Mouse (Mus musculus): ENCODE data around the gene Ubl3. TPM values are rescaled to one million over a fixed set of nuclear protein-coding genes. Genes with fewer than 3 reads are reported as not detected.

The Ubl3 gene
- polyA plus RNA-seq, 1 experiment: 185 TPM

- TF ChIP-seq POLR2A (IDR thresholded peaks at IDR 0.05; ENCODE audit: borderline replicate concordance, low read depth, low read length) (no peak), CTCF (IDR thresholded peaks at IDR 0.05; ENCODE audit: low read depth, low read length) (no peak)
- no peak overlapping the region for H3K27ac ChIP-seq (ENCODE audit: insufficient read depth, low read depth, low read length)
- H3K4me1 ChIP-seq (ENCODE audit: control insufficient read depth, insufficient read depth, low read length): peaks cover 43% of the 10 kb centered on the region
- no peak overlapping the region for H3K4me3 ChIP-seq (ENCODE audit: insufficient read depth, low read length)
Observed at GRCm38 (mm10) chr5:148512042-148512640, 40.4 kb downstream of the Ubl3 start.

GRCm38 (mm10) chr5:148510265-148510664 is 42.3 kb downstream of the Ubl3 start:
- H3K4me1 ChIP-seq (ENCODE audit: control insufficient read depth, insufficient read depth, low read length): peaks cover 43% of the 10 kb centered on the region
- no peak overlapping the region for H3K27ac ChIP-seq (ENCODE audit: insufficient read depth, low read depth, low read length)
- no peak overlapping the region for H3K4me3 ChIP-seq (ENCODE audit: insufficient read depth, low read length)
- TF ChIP-seq CTCF (IDR thresholded peaks at IDR 0.05; ENCODE audit: low read depth, low read length) (no peak), POLR2A (IDR thresholded peaks at IDR 0.05; ENCODE audit: borderline replicate concordance, low read depth, low read length) (no peak)

- Histone ChIP-seq H3K27ac (ENCODE audit: insufficient read depth, low read depth, low read length) (peak overlapping the region; percentile 56), H3K4me3 (ENCODE audit: insufficient read depth, low read length) (no peak overlapping the region), H3K4me1 (ENCODE audit: control insufficient read depth, insufficient read depth, low read length) (peaks cover 38% of the 10 kb centered on the region)
- TF ChIP-seq CTCF (IDR thresholded peaks at IDR 0.05; ENCODE audit: low read depth, low read length): no peak
- TF ChIP-seq POLR2A (IDR thresholded peaks at IDR 0.05; ENCODE audit: borderline replicate concordance, low read depth, low read length): no peak
Observed at GRCm38 (mm10) chr5:148509731-148510130, 42.9 kb downstream of the Ubl3 start.

- TF ChIP-seq CTCF (IDR thresholded peaks at IDR 0.05; ENCODE audit: low read depth, low read length): no peak
- TF ChIP-seq POLR2A (IDR thresholded peaks at IDR 0.05; ENCODE audit: borderline replicate concordance, low read depth, low read length): no peak
- Histone ChIP-seq H3K27ac (ENCODE audit: insufficient read depth, low read depth, low read length) (peak overlapping the region; percentile 56), H3K4me3 (ENCODE audit: insufficient read depth, low read length) (no peak overlapping the region), H3K4me1 (ENCODE audit: control insufficient read depth, insufficient read depth, low read length) (peaks cover 37% of the 10 kb centered on the region)
Observed at GRCm38 (mm10) chr5:148508901-148509604, 43.5 kb downstream of the Ubl3 start.

- H3K4me3 ChIP-seq (ENCODE audit: insufficient read depth, low read length): no peak overlapping the region
- peaks cover 38% of the 10 kb centered on the region for H3K4me1 ChIP-seq (ENCODE audit: control insufficient read depth, insufficient read depth, low read length)
- no peak for TF ChIP-seq CTCF (IDR thresholded peaks at IDR 0.05; ENCODE audit: low read depth, low read length)
- no peak overlapping the region for H3K27ac ChIP-seq (ENCODE audit: insufficient read depth, low read depth, low read length)
Observed at GRCm38 (mm10) chr5:148505381-148505780, 47.2 kb downstream of the Ubl3 start.

- Histone ChIP-seq H3K4me1 (ENCODE audit: control insufficient read depth, insufficient read depth, low read length) (peaks cover 22% of the 10 kb centered on the region), H3K4me3 (ENCODE audit: insufficient read depth, low read length) (no peak overlapping the region), H3K27ac (ENCODE audit: insufficient read depth, low read depth, low read length) (no peak overlapping the region)
- TF ChIP-seq CTCF (IDR thresholded peaks at IDR 0.05; ENCODE audit: low read depth, low read length) (no peak), POLR2A (IDR thresholded peaks at IDR 0.05; ENCODE audit: borderline replicate concordance, low read depth, low read length) (no peak)
Observed at GRCm38 (mm10) chr5:148502237-148502636, 50.4 kb downstream of the Ubl3 start.

- Histone ChIP-seq H3K4me1 (ENCODE audit: control insufficient read depth, insufficient read depth, low read length) (peaks cover 22% of the 10 kb centered on the region), H3K27ac (ENCODE audit: insufficient read depth, low read depth, low read length) (no peak overlapping the region), H3K4me3 (ENCODE audit: insufficient read depth, low read length) (no peak overlapping the region)
- TF ChIP-seq CTCF (IDR thresholded peaks at IDR 0.05; ENCODE audit: low read depth, low read length): no peak
Observed at GRCm38 (mm10) chr5:148501228-148501957, 51.2 kb downstream of the Ubl3 start.

- Histone ChIP-seq H3K27ac (ENCODE audit: insufficient read depth, low read depth, low read length) (no peak overlapping the region), H3K4me3 (ENCODE audit: insufficient read depth, low read length) (no peak overlapping the region), H3K4me1 (ENCODE audit: control insufficient read depth, insufficient read depth, low read length) (peaks cover 28% of the 10 kb centered on the region)
- no peak for TF ChIP-seq POLR2A (IDR thresholded peaks at IDR 0.05; ENCODE audit: borderline replicate concordance, low read depth, low read length)
- TF ChIP-seq CTCF (IDR thresholded peaks at IDR 0.05; ENCODE audit: low read depth, low read length): no peak
Observed at GRCm38 (mm10) chr5:148500516-148500915, 52.1 kb downstream of the Ubl3 start.

- TF ChIP-seq CTCF (IDR thresholded peaks at IDR 0.05; ENCODE audit: low read depth, low read length): no peak
- no peak for TF ChIP-seq POLR2A (IDR thresholded peaks at IDR 0.05; ENCODE audit: borderline replicate concordance, low read depth, low read length)
- Histone ChIP-seq H3K4me1 (ENCODE audit: control insufficient read depth, insufficient read depth, low read length) (peaks cover 33% of the 10 kb centered on the region), H3K27ac (ENCODE audit: insufficient read depth, low read depth, low read length) (no peak overlapping the region), H3K4me3 (ENCODE audit: insufficient read depth, low read length) (no peak overlapping the region)
Observed at GRCm38 (mm10) chr5:148499616-148500015, 53.0 kb downstream of the Ubl3 start.

GRCm38 (mm10) chr5:148495991-148496390 is 56.6 kb downstream of the Ubl3 start:
- Histone ChIP-seq H3K4me3 (ENCODE audit: insufficient read depth, low read length) (no peak overlapping the region), H3K4me1 (ENCODE audit: control insufficient read depth, insufficient read depth, low read length) (peaks cover 29% of the 10 kb centered on the region), H3K27ac (ENCODE audit: insufficient read depth, low read depth, low read length) (no peak overlapping the region)
- TF ChIP-seq CTCF (IDR thresholded peaks at IDR 0.05; ENCODE audit: low read depth, low read length): no peak
- no peak for TF ChIP-seq POLR2A (IDR thresholded peaks at IDR 0.05; ENCODE audit: borderline replicate concordance, low read depth, low read length)
